Mouse (Mus musculus): Measurements from ENCODE around the gene Cacna2d3.

GRCm38 (mm10) chr14:29429788-29430187 is 291.9 kb downstream of the Cacna2d3 start:
- TF ChIP-seq POLR2A (IDR thresholded peaks at IDR 0.05; ENCODE audit: low read depth, low read length) = no peak
- TF ChIP-seq MAFK (IDR thresholded peaks at IDR 0.05; ENCODE audit: insufficient replicate concordance, low read length) = no peak
- no peak for TF ChIP-seq MXI1 (IDR thresholded peaks at IDR 0.05; ENCODE audit: low read depth, low read length)
- TF ChIP-seq RCOR1 (conservative IDR thresholded peaks at IDR 0.05; ENCODE audit: low read depth, low read length) = no peak
- TF ChIP-seq ZMIZ1 (IDR thresholded peaks at IDR 0.05; ENCODE audit: low read depth, low read length) = no peak
- TF ChIP-seq CTCF (conservative IDR thresholded peaks at IDR 0.05 in 1 of 2, IDR thresholded peaks at IDR 0.05 in 1 of 2; ENCODE audit: low read depth in 2 of 2, low read length in 2 of 2) = no peak
- no peak for TF ChIP-seq SMC3 (IDR thresholded peaks at IDR 0.05; ENCODE audit: low read depth, low read length)
- no peak for TF ChIP-seq USF1 (IDR thresholded peaks at IDR 0.05; ENCODE audit: low read depth, low read length)
- TF ChIP-seq USF2 (conservative IDR thresholded peaks at IDR 0.05; ENCODE audit: low read depth, low read length) = no peak

Data from CH12.LX (cell line).